ENCODE assay signal across 8 mouse cellular contexts in genomic region chr7:126587779-126588178, GRCm38 (mm10). TPM values are rescaled to one million over a fixed set of nuclear protein-coding genes. Genes with fewer than 3 reads are reported as not detected.
DNase-seq lines count a peak whose midpoint lies in the region; ATAC-seq and TF ChIP-seq lines count a peak whose summit lies in the region.
"Had no signal": no experiment of that assay in that cellular context is flagged by ENCODE, and none has a peak within 500 bp of the region (broad histone marks: within the 10 kb centered on the region; RNA-seq: fewer than 3 reads in every experiment).

No protein-coding gene starts in this region.

- 2% methylated on average over 16 of the region's 16 CpGs for WGBS in forebrain, embryonic 11.5 days
- 4% methylated on average over 16 of the region's 16 CpGs for WGBS in hindbrain, embryonic 13.5 days
- 8% methylated on average over 16 of the region's 16 CpGs for WGBS in limb, embryonic 13.5 days
- WGBS in midbrain, postnatal 0 days = 6% methylated on average over 16 of the region's 16 CpGs

- peak overlapping the region; percentile 58 for H3K9ac ChIP-seq in forebrain, embryonic 11.5 days (ENCODE audit: low read length)
- H3K9ac ChIP-seq in hindbrain, embryonic 13.5 days = peak overlapping the region; percentile 40
- peak overlapping the region; percentile 54 for H3K9ac ChIP-seq in limb, embryonic 13.5 days
- H3K9ac ChIP-seq in midbrain, postnatal 0 days (replicated peaks; ENCODE audit: low read length, poor library complexity, severe bottlenecking) = no peak overlapping the region

- no peaks in the 10 kb centered on the region for H3K27me3 ChIP-seq in C2C12 (ENCODE audit: control insufficient read depth, insufficient read depth, insufficient read length)
- H3K27me3 ChIP-seq in forebrain, embryonic 11.5 days (ENCODE audit: control insufficient read depth, insufficient read depth, low read length) = peaks cover 4% of the 10 kb centered on the region
- H3K27me3 ChIP-seq in hindbrain, embryonic 13.5 days = peaks cover 41% of the 10 kb centered on the region
- H3K27me3 ChIP-seq in limb, embryonic 13.5 days = peaks cover 16% of the 10 kb centered on the region; the same call in 1 of the 2 replicates
- no peaks in the 10 kb centered on the region; the same call in 1 of the 2 replicates for H3K27me3 ChIP-seq in midbrain, postnatal 0 days (ENCODE audit: insufficient read depth, low read length)

- no peaks in the 10 kb centered on the region for H3K79me2 ChIP-seq in C2C12 (ENCODE audit: control insufficient read depth, insufficient read depth)

- H3ac ChIP-seq in C2C12 (ENCODE audit: control insufficient read depth, insufficient read length, low read depth) = no peak overlapping the region

- no peaks in the 10 kb centered on the region for H3K36me3 ChIP-seq in C2C12 (ENCODE audit: control insufficient read depth, insufficient read depth)
- no peaks in the 10 kb centered on the region for H3K36me3 ChIP-seq in forebrain, embryonic 11.5 days (ENCODE audit: control insufficient read depth, insufficient read depth, low read length)
- no peaks in the 10 kb centered on the region for H3K36me3 ChIP-seq in hindbrain, embryonic 13.5 days
- H3K36me3 ChIP-seq in limb, embryonic 13.5 days = no peaks in the 10 kb centered on the region
- no peaks in the 10 kb centered on the region for H3K36me3 ChIP-seq in midbrain, postnatal 0 days (ENCODE audit: insufficient read depth, low read length)

- H3K4me3 ChIP-seq in C2C12 (ENCODE audit: insufficient read depth, poor library complexity, severe bottlenecking) = no peak overlapping the region
- no peak overlapping the region for H3K4me3 ChIP-seq in forebrain, embryonic 11.5 days (ENCODE audit: low read depth, low read length)
- no peak overlapping the region for H3K4me3 ChIP-seq in hindbrain, embryonic 13.5 days
- peak overlapping the region; percentile 25 for H3K4me3 ChIP-seq in limb, embryonic 13.5 days
- H3K4me3 ChIP-seq in midbrain, postnatal 0 days (ENCODE audit: low read depth, low read length) = no peak overlapping the region
- H3K4me3 ChIP-seq: erythroblast, embryonic 14.5 days had no signal

- H3K79me3 ChIP-seq in C2C12 (ENCODE audit: low read depth) = no peaks in the 10 kb centered on the region

- TF ChIP-seq CTCF in C2C12 (IDR thresholded peaks at IDR 0.05; ENCODE audit: control insufficient read depth, insufficient read depth, insufficient read length) = peak; percentile 36
- peak; percentile 68 for TF ChIP-seq CTCF in midbrain, postnatal 0 days (IDR thresholded peaks at IDR 0.05)

- H3K4me2 ChIP-seq in forebrain, embryonic 11.5 days (ENCODE audit: low read depth, low read length, severe bottlenecking) = peak overlapping the region; percentile 37; the same call in 1 of the 2 replicates
- H3K4me2 ChIP-seq in hindbrain, embryonic 13.5 days = peak overlapping the region; percentile 42
- peak overlapping the region; percentile 55 for H3K4me2 ChIP-seq in limb, embryonic 13.5 days (replicated peaks)
- H3K4me2 ChIP-seq in midbrain, postnatal 0 days (ENCODE audit: low read depth, low read length, poor library complexity, severe bottlenecking) = peak overlapping the region; percentile 22; the same call in 1 of the 2 replicates

- peak; percentile 52; the same call in 1 of the 2 replicates for ATAC-seq in forebrain, embryonic 11.5 days (replicated peaks; ENCODE audit: low FRiP score)
- ATAC-seq in hindbrain, embryonic 13.5 days (ENCODE audit: low FRiP score) = no peak; the same call in 1 of the 2 replicates
- ATAC-seq in limb, embryonic 13.5 days (ENCODE audit: low FRiP score, low read depth) = peak; percentile 34; the same call in 1 of the 2 replicates
- 0 out of 2 replicates have a peak, but pooled peaks have one; percentile 28 for ATAC-seq in midbrain, postnatal 0 days (ENCODE audit: low FRiP score)
- no peak for ATAC-seq in monocyte, adult 5-6 weeks (replicated peaks; ENCODE audit: insufficient number of reproducible peaks, low FRiP score, low TSS enrichment, poor library complexity, severe bottlenecking)

- H3K27ac ChIP-seq in forebrain, embryonic 11.5 days (ENCODE audit: low read depth, low read length) = no peak overlapping the region
- H3K27ac ChIP-seq in hindbrain, embryonic 13.5 days = no peak overlapping the region
- no peak overlapping the region for H3K27ac ChIP-seq in limb, embryonic 13.5 days
- no peak overlapping the region for H3K27ac ChIP-seq in midbrain, postnatal 0 days (ENCODE audit: low read depth, low read length)

- peak; percentile 85 for DNase-seq in ES-CJ7 (ENCODE audit: low read depth, low spot score)
- DNase-seq in forebrain, embryonic 11.5 days (ENCODE audit: low spot score) = peak; percentile 85
- peak; percentile 66 for DNase-seq in midbrain, postnatal 0 days (ENCODE audit: low spot score)

- no peaks in the 10 kb centered on the region for H3K4me1 ChIP-seq in forebrain, embryonic 11.5 days (replicated peaks; ENCODE audit: control insufficient read depth, insufficient read depth, low read length)
- peaks cover 11% of the 10 kb centered on the region for H3K4me1 ChIP-seq in hindbrain, embryonic 13.5 days (replicated peaks)
- H3K4me1 ChIP-seq in limb, embryonic 13.5 days = peaks cover 8% of the 10 kb centered on the region
- no peaks in the 10 kb centered on the region for H3K4me1 ChIP-seq in midbrain, postnatal 0 days (ENCODE audit: insufficient read depth, low read length)

- no peaks in the 10 kb centered on the region for H3K9me3 ChIP-seq in forebrain, embryonic 11.5 days (ENCODE audit: control insufficient read depth, low read length)
- H3K9me3 ChIP-seq in hindbrain, embryonic 13.5 days = no peaks in the 10 kb centered on the region
- no peaks in the 10 kb centered on the region for H3K9me3 ChIP-seq in limb, embryonic 13.5 days
- H3K9me3 ChIP-seq in midbrain, postnatal 0 days (ENCODE audit: low read length) = no peaks in the 10 kb centered on the region

TF ChIP-seq in C2C12, 6 proteins besides CTCF, POLR2A, EP300 and RAD21:
- TF ChIP-seq MAX (IDR thresholded peaks at IDR 0.05) (no peak), MYOG (IDR thresholded peaks at IDR 0.05; ENCODE audit: control insufficient read depth, extremely low read depth, insufficient read length) (no peak), FOSL1 (IDR thresholded peaks at IDR 0.05; ENCODE audit: insufficient read depth, low read length, poor library complexity, severe bottlenecking) (no peak), MYOD1 (IDR thresholded peaks at IDR 0.05; ENCODE audit: control insufficient read depth, insufficient read length, low read depth) (no peak), USF1 (IDR thresholded peaks at IDR 0.05; ENCODE audit: low read depth) (no peak), CEBPB (IDR thresholded peaks at IDR 0.05; ENCODE audit: low read depth) (no peak)

RNA-seq across cellular contexts. Expression of gene Cln3, which starts 2.2 kb away (rescaled TPM):
- polyA plus RNA-seq in C2C12 (2012; fragmentation: generic; extraction: Trizol) = 4.5 TPM
- polyA plus RNA-seq in forebrain, embryonic 11.5 days (2014; fragmentation: Nextera tagmentation; extraction: Ambion mirVana) = 22.8 and 23.0 TPM in 2 replicates
- 31.1 and 35.2 TPM in 2 replicates for polyA plus RNA-seq in hindbrain, embryonic 13.5 days (2015; fragmentation: Nextera tagmentation; extraction: Ambion mirVana)
- 38.6 and 38.7 TPM in 2 replicates for polyA plus RNA-seq in limb, embryonic 13.5 days (2015; fragmentation: Nextera tagmentation; extraction: Ambion mirVana)
- total RNA-seq in midbrain, postnatal 0 days (2014; rRNA removed) = 32.1 and 38.9 TPM in 2 replicates
- polyA plus RNA-seq in midbrain, postnatal 0 days (2015; fragmentation: Nextera tagmentation; extraction: Ambion mirVana) = 23.9 and 31.2 TPM in 2 replicates
- 74.9 to 128 TPM (median 92.8 TPM) in 3 replicates for total RNA-seq in monocyte, adult 5-6 weeks (2017)

RNA-seq across cellular contexts. Expression of gene Apobr, which starts 3.0 kb away (rescaled TPM):
- polyA plus RNA-seq in C2C12 (2012; fragmentation: generic; extraction: Trizol) = 2.0 TPM
- polyA plus RNA-seq in forebrain, embryonic 11.5 days (2014; fragmentation: Nextera tagmentation; extraction: Ambion mirVana) = 0.69 and 0.77 TPM in 2 replicates
- polyA plus RNA-seq in hindbrain, embryonic 13.5 days (2015; fragmentation: Nextera tagmentation; extraction: Ambion mirVana) = 0.66 and 0.68 TPM in 2 replicates
- 0.71 and 0.72 TPM in 2 replicates for polyA plus RNA-seq in limb, embryonic 13.5 days (2015; fragmentation: Nextera tagmentation; extraction: Ambion mirVana)
- total RNA-seq in midbrain, postnatal 0 days (2014; rRNA removed) = 0.38 TPM in 1 of 2 replicates, not detected in the other
- 0.58 and 0.82 TPM in 2 replicates for polyA plus RNA-seq in midbrain, postnatal 0 days (2015; fragmentation: Nextera tagmentation; extraction: Ambion mirVana)
- 124 to 141 TPM (median 133 TPM) in 3 replicates for total RNA-seq in monocyte, adult 5-6 weeks (2017)

RNA-seq across cellular contexts. Expression of gene Il27, which starts 7.0 kb away (rescaled TPM):
- polyA plus RNA-seq in C2C12 (2012; fragmentation: generic; extraction: Trizol) = not detected
- polyA plus RNA-seq in forebrain, embryonic 11.5 days (2014; fragmentation: Nextera tagmentation; extraction: Ambion mirVana) = not detected in 2 replicates
- polyA plus RNA-seq in hindbrain, embryonic 13.5 days (2015; fragmentation: Nextera tagmentation; extraction: Ambion mirVana) = not detected in 2 replicates
- not detected in 2 replicates for polyA plus RNA-seq in limb, embryonic 13.5 days (2015; fragmentation: Nextera tagmentation; extraction: Ambion mirVana)
- total RNA-seq in midbrain, postnatal 0 days (2014; rRNA removed) = not detected in 2 replicates
- polyA plus RNA-seq in midbrain, postnatal 0 days (2015; fragmentation: Nextera tagmentation; extraction: Ambion mirVana) = not detected in 2 replicates
- total RNA-seq in monocyte, adult 5-6 weeks (2017) = 8.3 to 10.4 TPM (median 9.8 TPM) in 3 replicates
- polyA plus RNA-seq: erythroblast, embryonic 14.5 days had no signal

RNA-seq across cellular contexts. Expression of gene Eif3c, which starts 21.6 kb away (rescaled TPM):
- polyA plus RNA-seq in C2C12 (2012; fragmentation: generic; extraction: Trizol) = 228 TPM
- 175 and 184 TPM in 2 replicates for polyA plus RNA-seq in forebrain, embryonic 11.5 days (2014; fragmentation: Nextera tagmentation; extraction: Ambion mirVana)
- polyA plus RNA-seq in hindbrain, embryonic 13.5 days (2015; fragmentation: Nextera tagmentation; extraction: Ambion mirVana) = 205 and 210 TPM in 2 replicates
- polyA plus RNA-seq in limb, embryonic 13.5 days (2015; fragmentation: Nextera tagmentation; extraction: Ambion mirVana) = 207 and 208 TPM in 2 replicates
- total RNA-seq in midbrain, postnatal 0 days (2014; rRNA removed) = 111 and 123 TPM in 2 replicates
- 179 and 213 TPM in 2 replicates for polyA plus RNA-seq in midbrain, postnatal 0 days (2015; fragmentation: Nextera tagmentation; extraction: Ambion mirVana)
- total RNA-seq in monocyte, adult 5-6 weeks (2017) = 127 to 175 TPM (median 140 TPM) in 3 replicates

RNA-seq across cellular contexts. Expression of gene Nupr1, which starts 42.9 kb away (rescaled TPM):
- 49.9 TPM for polyA plus RNA-seq in C2C12 (2012; fragmentation: generic; extraction: Trizol)
- 1.6 and 3.2 TPM in 2 replicates for polyA plus RNA-seq in forebrain, embryonic 11.5 days (2014; fragmentation: Nextera tagmentation; extraction: Ambion mirVana)
- polyA plus RNA-seq in hindbrain, embryonic 13.5 days (2015; fragmentation: Nextera tagmentation; extraction: Ambion mirVana) = 8.8 and 9.8 TPM in 2 replicates
- 3.5 and 4.7 TPM in 2 replicates for polyA plus RNA-seq in limb, embryonic 13.5 days (2015; fragmentation: Nextera tagmentation; extraction: Ambion mirVana)
- total RNA-seq in midbrain, postnatal 0 days (2014; rRNA removed) = 5.7 and 9.9 TPM in 2 replicates
- polyA plus RNA-seq in midbrain, postnatal 0 days (2015; fragmentation: Nextera tagmentation; extraction: Ambion mirVana) = 16.9 and 21.4 TPM in 2 replicates
- total RNA-seq in monocyte, adult 5-6 weeks (2017) = 212 to 314 TPM (median 272 TPM) in 3 replicates

Comparison
In these comparisons a context has a peak if more than half of its experiments do, and no peak if none do; other contexts are left out.
1. ATAC-seq: peak in forebrain, embryonic 11.5 days (single experiment), limb, embryonic 13.5 days (single experiment) and midbrain, postnatal 0 days (single experiment); none in hindbrain, embryonic 13.5 days (single experiment) and monocyte, adult 5-6 weeks (single experiment).
2. Peak in every context shown above with its lines, with median percentiles within 50 percentile points of each other: DNase-seq and H3K4me2 ChIP-seq.